Comparison of ENCODE assay signal across 21 mouse cellular contexts in the genomic region with DNA sequence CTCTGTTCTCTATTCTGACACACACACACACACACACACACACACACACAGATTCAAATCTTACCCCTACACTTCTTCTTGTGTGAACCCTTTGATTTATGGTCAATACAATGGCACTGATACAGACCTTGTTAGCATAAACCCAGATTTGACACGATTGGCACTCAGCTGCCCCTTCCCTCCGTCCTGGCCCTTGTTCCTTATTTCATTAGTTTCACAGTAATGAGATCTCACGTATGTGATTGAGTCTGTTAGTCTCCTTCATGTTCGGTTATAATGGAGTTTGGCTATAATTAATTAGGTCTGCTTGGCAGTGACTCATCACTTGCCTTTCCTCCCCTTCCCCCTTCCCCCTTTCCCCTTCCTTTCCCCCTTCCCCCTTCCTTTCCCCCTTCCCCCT.
DNase-seq lines count a peak whose midpoint lies in the region; ATAC-seq and TF ChIP-seq lines count a peak whose summit lies in the region.
"Had no signal": no experiment of that assay in that cellular context is flagged by ENCODE, and none has a peak within 500 bp of the region (broad histone marks: within the 10 kb centered on the region; RNA-seq: fewer than 3 reads in every experiment).

No protein-coding gene starts in this region.

- ATAC-seq in hindbrain, embryonic 11.5 days (ENCODE audit: low FRiP score): no peak
- no peak; the same call in 1 of the 2 replicates for ATAC-seq in stomach, embryonic 14.5 days (ENCODE audit: insufficient number of reproducible peaks, insufficient read depth, low FRiP score, low read depth)
- no peak for ATAC-seq in stomach, postnatal 0 days (ENCODE audit: low FRiP score, low TSS enrichment)
- peak; percentile 34; the same call in 1 of the 2 replicates for ATAC-seq in hindbrain, embryonic 14.5 days (ENCODE audit: low FRiP score)
- peak; percentile 62; the same call in 1 of the 2 replicates for ATAC-seq in midbrain, embryonic 15.5 days (replicated peaks)
- ATAC-seq in frontal cortex, adult (ENCODE audit: low TSS enrichment): no peak
- ATAC-seq: lung, postnatal 0 days had no signal

- no peak for TF ChIP-seq POLR2A in kidney, adult 2 months (IDR thresholded peaks at IDR 0.05; ENCODE audit: low read depth, low read length)

- H3K27me3 ChIP-seq in hindbrain, embryonic 11.5 days (ENCODE audit: control insufficient read depth, insufficient read depth, low read length): no peaks in the 10 kb centered on the region
- H3K27me3 ChIP-seq in hindbrain, embryonic 10.5 days (ENCODE audit: insufficient read depth, poor library complexity, severe bottlenecking): no peaks in the 10 kb centered on the region
- no peaks in the 10 kb centered on the region for H3K27me3 ChIP-seq in stomach, embryonic 14.5 days (ENCODE audit: control insufficient read depth, insufficient read depth, low read length)
- H3K27me3 ChIP-seq in stomach, postnatal 0 days (ENCODE audit: control insufficient read depth, insufficient read depth, low read length): no peaks in the 10 kb centered on the region
- no peaks in the 10 kb centered on the region for H3K27me3 ChIP-seq in hindbrain, embryonic 14.5 days (ENCODE audit: control insufficient read depth, insufficient read depth, low read length)
- H3K27me3 ChIP-seq in midbrain, embryonic 15.5 days (replicated peaks): no peaks in the 10 kb centered on the region
- H3K27me3 ChIP-seq in kidney, adult 2 months (replicated peaks; ENCODE audit: control insufficient read depth, insufficient read depth, low read length): no peaks in the 10 kb centered on the region
- H3K27me3 ChIP-seq: liver, embryonic 15.5 days had no signal

- DNase-seq in hindbrain, embryonic 11.5 days (ENCODE audit: low spot score): peak; percentile 15
- no peak for DNase-seq in hindbrain, embryonic 10.5 days (ENCODE audit: low spot score)
- DNase-seq in stomach, postnatal 0 days (ENCODE audit: low spot score): no peak
- no peak for DNase-seq in hindbrain, embryonic 14.5 days (ENCODE audit: low spot score)
- no peak for DNase-seq in kidney, adult 2 months
- DNase-seq: adrenal gland, postnatal 25 days; cerebellum, adult 2 months; cerebellum, postnatal 36 days; gastrocnemius, adult 2 months; heart, postnatal 36 days; kidney, adult 11 months; kidney, postnatal 10 days; right cerebral cortex, postnatal 4 days; thymus, postnatal 14 days had no signal

- TF ChIP-seq EP300 in stomach, postnatal 0 days (optimal IDR thresholded peaks at IDR 0.05): no peak

- H3K9me3 ChIP-seq in hindbrain, embryonic 11.5 days (ENCODE audit: control insufficient read depth, low read length): no peaks in the 10 kb centered on the region
- no peaks in the 10 kb centered on the region for H3K9me3 ChIP-seq in hindbrain, embryonic 10.5 days
- H3K9me3 ChIP-seq in stomach, embryonic 14.5 days (ENCODE audit: control insufficient read depth, low read depth, low read length): no peaks in the 10 kb centered on the region
- H3K9me3 ChIP-seq in stomach, postnatal 0 days (ENCODE audit: control insufficient read depth, low read length): no peaks in the 10 kb centered on the region
- no peaks in the 10 kb centered on the region for H3K9me3 ChIP-seq in hindbrain, embryonic 14.5 days (ENCODE audit: control insufficient read depth, low read length)
- no peaks in the 10 kb centered on the region for H3K9me3 ChIP-seq in midbrain, embryonic 15.5 days
- H3K9me3 ChIP-seq: G1E; liver, embryonic 15.5 days had no signal

- H3K4me3 ChIP-seq in hindbrain, embryonic 11.5 days (ENCODE audit: low read depth, low read length): no peak overlapping the region
- H3K4me3 ChIP-seq in hindbrain, embryonic 10.5 days: no peak overlapping the region
- no peak overlapping the region for H3K4me3 ChIP-seq in stomach, embryonic 14.5 days (ENCODE audit: low read depth, low read length)
- no peak overlapping the region for H3K4me3 ChIP-seq in stomach, postnatal 0 days (ENCODE audit: low read depth, low read length)
- no peak overlapping the region for H3K4me3 ChIP-seq in hindbrain, embryonic 14.5 days (replicated peaks; ENCODE audit: low read length)
- no peak overlapping the region for H3K4me3 ChIP-seq in midbrain, embryonic 15.5 days
- no peak overlapping the region for H3K4me3 ChIP-seq in kidney, adult 2 months (ENCODE audit: insufficient read depth, low read depth, low read length)
- H3K4me3 ChIP-seq: gastrocnemius, adult 2 months; layer of hippocampus, adult 2 months; liver, embryonic 15.5 days had no signal

- no peaks in the 10 kb centered on the region for H3K4me1 ChIP-seq in hindbrain, embryonic 11.5 days (replicated peaks; ENCODE audit: control insufficient read depth, insufficient read depth, low read length)
- H3K4me1 ChIP-seq in hindbrain, embryonic 10.5 days (replicated peaks): peaks cover 11% of the 10 kb centered on the region
- peaks cover 14% of the 10 kb centered on the region; the same call in 1 of the 2 replicates for H3K4me1 ChIP-seq in stomach, embryonic 14.5 days (ENCODE audit: control insufficient read depth, insufficient read depth, low read length)
- no peaks in the 10 kb centered on the region for H3K4me1 ChIP-seq in stomach, postnatal 0 days (replicated peaks; ENCODE audit: control insufficient read depth, insufficient read depth)
- no peaks in the 10 kb centered on the region for H3K4me1 ChIP-seq in hindbrain, embryonic 14.5 days (replicated peaks; ENCODE audit: control insufficient read depth, insufficient read depth, low read length)
- H3K4me1 ChIP-seq in midbrain, embryonic 15.5 days: no peaks in the 10 kb centered on the region
- no peaks in the 10 kb centered on the region for H3K4me1 ChIP-seq in kidney, adult 2 months (ENCODE audit: control insufficient read depth, insufficient read depth, low read length)
- H3K4me1 ChIP-seq: liver, embryonic 15.5 days had no signal

- no peak overlapping the region for H3K9ac ChIP-seq in hindbrain, embryonic 11.5 days (ENCODE audit: low read depth, low read length)
- H3K9ac ChIP-seq in stomach, embryonic 14.5 days (replicated peaks; ENCODE audit: low read depth, low read length): no peak overlapping the region
- no peak overlapping the region for H3K9ac ChIP-seq in stomach, postnatal 0 days (ENCODE audit: low read length)
- H3K9ac ChIP-seq in hindbrain, embryonic 14.5 days: no peak overlapping the region
- H3K9ac ChIP-seq in midbrain, embryonic 15.5 days: no peak overlapping the region
- H3K9ac ChIP-seq: liver, embryonic 15.5 days had no signal

- TF ChIP-seq CTCF in stomach, postnatal 0 days (IDR thresholded peaks at IDR 0.05; ENCODE audit: low read depth): no peak
- no peak for TF ChIP-seq CTCF in kidney, adult 2 months (conservative IDR thresholded peaks at IDR 0.05; ENCODE audit: insufficient read depth, insufficient read length, low read depth, low read length)

- no peaks in the 10 kb centered on the region for H3K36me3 ChIP-seq in hindbrain, embryonic 11.5 days (ENCODE audit: control insufficient read depth, insufficient read depth, low read length)
- H3K36me3 ChIP-seq in hindbrain, embryonic 10.5 days: 0 out of 2 replicates have a peak, but pooled peaks cover 1% of the 10 kb centered on the region
- no peaks in the 10 kb centered on the region for H3K36me3 ChIP-seq in stomach, embryonic 14.5 days (ENCODE audit: control insufficient read depth, insufficient read depth, low read length)
- no peaks in the 10 kb centered on the region for H3K36me3 ChIP-seq in stomach, postnatal 0 days (ENCODE audit: control insufficient read depth, insufficient read depth, low read length)
- no peaks in the 10 kb centered on the region for H3K36me3 ChIP-seq in hindbrain, embryonic 14.5 days (replicated peaks; ENCODE audit: control insufficient read depth, insufficient read depth)
- no peaks in the 10 kb centered on the region for H3K36me3 ChIP-seq in midbrain, embryonic 15.5 days (replicated peaks)
- H3K36me3 ChIP-seq in kidney, adult 2 months (ENCODE audit: control insufficient read depth, insufficient read depth, low read length): no peaks in the 10 kb centered on the region
- H3K36me3 ChIP-seq: liver, embryonic 15.5 days had no signal

- no peak overlapping the region for H3K27ac ChIP-seq in hindbrain, embryonic 11.5 days (ENCODE audit: low read depth, low read length)
- H3K27ac ChIP-seq in hindbrain, embryonic 10.5 days: no peak overlapping the region
- peak overlapping the region; percentile 27; the same call in 1 of the 2 replicates for H3K27ac ChIP-seq in stomach, embryonic 14.5 days (ENCODE audit: low read length)
- H3K27ac ChIP-seq in stomach, postnatal 0 days (replicated peaks): no peak overlapping the region
- H3K27ac ChIP-seq in hindbrain, embryonic 14.5 days: no peak overlapping the region
- H3K27ac ChIP-seq in midbrain, embryonic 15.5 days: no peak overlapping the region
- H3K27ac ChIP-seq in kidney, adult 2 months (ENCODE audit: insufficient read depth, low read depth, low read length): no peak overlapping the region
- H3K27ac ChIP-seq: gastrocnemius, adult 2 months; layer of hippocampus, adult 2 months; liver, embryonic 15.5 days had no signal

- WGBS in hindbrain, embryonic 11.5 days: 61% methylated on average over 4 of the region's 4 CpGs
- 70% methylated on average over 4 of the region's 4 CpGs for WGBS in hindbrain, embryonic 10.5 days
- WGBS in stomach, embryonic 14.5 days: 39% methylated on average over 4 of the region's 4 CpGs
- 36% methylated on average over 4 of the region's 4 CpGs for WGBS in stomach, postnatal 0 days
- WGBS in hindbrain, embryonic 14.5 days: 24% methylated on average over 4 of the region's 4 CpGs
- 37% methylated on average over 4 of the region's 4 CpGs for WGBS in midbrain, embryonic 15.5 days
- 45% methylated on average over 4 of the region's 4 CpGs for WGBS in kidney, adult 2 months

- no peak overlapping the region for H3K4me2 ChIP-seq in hindbrain, embryonic 11.5 days (replicated peaks; ENCODE audit: low read depth, low read length)
- H3K4me2 ChIP-seq in stomach, embryonic 14.5 days (replicated peaks; ENCODE audit: low read depth, low read length): no peak overlapping the region
- no peak overlapping the region for H3K4me2 ChIP-seq in stomach, postnatal 0 days (replicated peaks; ENCODE audit: low read depth)
- no peak overlapping the region for H3K4me2 ChIP-seq in hindbrain, embryonic 14.5 days (replicated peaks)
- H3K4me2 ChIP-seq in midbrain, embryonic 15.5 days: no peak overlapping the region
- H3K4me2 ChIP-seq: liver, embryonic 15.5 days had no signal

Comparison
In these comparisons a context has a peak if more than half of its experiments do, and no peak if none do; other contexts are left out.
1. ATAC-seq: peak in hindbrain, embryonic 14.5 days (single experiment) and midbrain, embryonic 15.5 days (single experiment); none in hindbrain, embryonic 11.5 days (single experiment), stomach, embryonic 14.5 days (single experiment), stomach, postnatal 0 days (single experiment) and frontal cortex, adult (single experiment).